Mouse (Mus musculus): Measurements from ENCODE around the gene Dlx5. TPM values are rescaled to one million over a fixed set of nuclear protein-coding genes. Genes with fewer than 3 reads are reported as not detected.

The Dlx5 gene
- polyA plus RNA-seq (2015; fragmentation: Nextera tagmentation; extraction: Ambion mirVana) = 0.18 TPM in 1 of 2 replicates, not detected in the other

GRCm38 (mm10) chr6:6881638-6882190, at the start of gene Dlx5:
Gene Dlx5 (minus strand): TSS chr6:6882085.

GRCm38 (mm10) chr6:6863160-6863870, 18.6 kb downstream of the Dlx5 start, which contains the start of gene Dlx6:
Gene Dlx6 (plus strand): TSS chr6:6863334.

Other genes with a start within 250 kb of the Dlx5 start
- not detected in 2 replicates for gene Dlx6, start 18.8 kb downstream of the Dlx5 start, polyA plus RNA-seq (2015; fragmentation: Nextera tagmentation; extraction: Ambion mirVana)
- 4.3 and 4.7 TPM in 2 replicates for gene Sdhaf3, start 73.9 kb upstream of the Dlx5 start, polyA plus RNA-seq (2015; fragmentation: Nextera tagmentation; extraction: Ambion mirVana)

Measured in urinary bladder, postnatal 0 days (tissue).